Mouse (Mus musculus): ENCODE data around the gene Pih1d1.

GRCm38 (mm10) chr7:45195341-45196175, 41.5 kb downstream of the Pih1d1 start:
- TF ChIP-seq CTCF (IDR thresholded peaks at IDR 0.05; ENCODE audit: low read depth) (no peak), EP300 (IDR thresholded peaks at IDR 0.05; ENCODE audit: low read depth) (no peak)
